Mouse (Mus musculus) lung, postnatal 10 days (tissue): ENCODE results near the gene Scp2.
A peak's percentile ranks its signal among the peaks of the same experiment; 100 is the strongest.
"Not testable (repeated sequence)": the region's sequence is repeated elsewhere in the genome, so short reads cannot be mapped to it uniquely, and the experiment has no call there.

ENCODE experiments used
- DNase-seq: peaks from one replicate; pipeline ENCODE4 v3.0.0; 2021

Scp2 gene

GRCm38 (mm10) chr4:108096345-108096744 is 48.5 kb downstream of the Scp2 start, which contains the start of gene Podn:
Podn (minus strand) TSS chr4:108096445.
- no peak for DNase-seq

- peak; percentile 49 for DNase-seq
Observed at GRCm38 (mm10) chr4:108092741-108093397, 51.9 kb downstream of the Scp2 start.

GRCm38 (mm10) chr4:108083993-108084392 is 60.8 kb downstream of the Scp2 start:
- DNase-seq: no peak

- no peak for DNase-seq
Observed at GRCm38 (mm10) chr4:108083032-108083735, 61.6 kb downstream of the Scp2 start.

GRCm38 (mm10) chr4:108082401-108082806 is 62.4 kb downstream of the Scp2 start:
- no peak for DNase-seq

- no peak for DNase-seq
Observed at GRCm38 (mm10) chr4:108080876-108081275, 63.9 kb downstream of the Scp2 start.

- no peak for DNase-seq
Observed at GRCm38 (mm10) chr4:108079762-108080161, 65.0 kb downstream of the Scp2 start.

- not testable (repeated sequence) for DNase-seq
Observed at GRCm38 (mm10) chr4:108079191-108079590, 65.6 kb downstream of the Scp2 start.

- no peak for DNase-seq
Observed at GRCm38 (mm10) chr4:108077224-108077955, 67.4 kb downstream of the Scp2 start.

- no peak for DNase-seq
Observed at GRCm38 (mm10) chr4:108074204-108074823, 70.5 kb downstream of the Scp2 start.

GRCm38 (mm10) chr4:108072086-108072485 is 72.7 kb downstream of the Scp2 start:
- DNase-seq: peak; percentile 47

- DNase-seq: peak; percentile 98
Observed at GRCm38 (mm10) chr4:108071235-108071901, 73.4 kb downstream of the Scp2 start.

- DNase-seq: peak; percentile 14
Observed at GRCm38 (mm10) chr4:108070723-108071122, 74.1 kb downstream of the Scp2 start.

GRCm38 (mm10) chr4:108070286-108070685 is 74.5 kb downstream of the Scp2 start:
- DNase-seq: no peak

- DNase-seq: no peak
Observed at GRCm38 (mm10) chr4:108068081-108068480, 76.7 kb downstream of the Scp2 start.

- DNase-seq: no peak
Observed at GRCm38 (mm10) chr4:108067261-108067660, 77.5 kb downstream of the Scp2 start.

- no peak for DNase-seq
Observed at GRCm38 (mm10) chr4:108066569-108066968, 78.2 kb downstream of the Scp2 start.

GRCm38 (mm10) chr4:108065176-108065844 is 79.5 kb downstream of the Scp2 start:
- DNase-seq: no peak

- no peak for DNase-seq
Observed at GRCm38 (mm10) chr4:108063616-108064015, 81.2 kb downstream of the Scp2 start.

- DNase-seq: no peak
Observed at GRCm38 (mm10) chr4:108062524-108062923, 82.3 kb downstream of the Scp2 start.

GRCm38 (mm10) chr4:108060774-108061173 is 84.0 kb downstream of the Scp2 start:
- no peak for DNase-seq
